Mouse (Mus musculus) thymus, adult 2 months (tissue): ENCODE results near the gene Ccl24.

Experiments used
- CTCF ChIP-seq: fragments of 200-500 bp; IDR thresholded peaks from 2 replicates; pipeline ENCODE4 v1.5.1; 2012; ENCODE audit warnings: mild to moderate bottlenecking, control low read depth, low read length, moderate library complexity, borderline replicate concordance; ENCODE audit not compliant: control insufficient read depth, poor library complexity, insufficient read depth; ENCODE audit errors: extremely low read depth
- POLR2A ChIP-seq: fragments of 200-500 bp; IDR thresholded peaks from 2 replicates; pipeline ENCODE4 v1.6.1; 2012; ENCODE audit warnings: mild to moderate bottlenecking, low read length, control low read depth, moderate library complexity; ENCODE audit not compliant: control insufficient read depth, poor library complexity, insufficient read depth; ENCODE audit errors: extremely low read depth

- no peak for TF ChIP-seq CTCF
- no peak for TF ChIP-seq POLR2A
These were observed 48.8 kb downstream of the Ccl24 start for GRCm38 (mm10) chr5:135524087-135524486.
